Mouse (Mus musculus) liver, embryonic 11.5 days (tissue): Measurements from ENCODE around the gene Unkl. TPM values are rescaled to one million over a fixed set of nuclear protein-coding genes. Genes with fewer than 3 reads are reported as not detected.
"Not testable (repeated sequence)": the region's sequence is repeated elsewhere in the genome, so short reads cannot be mapped to it uniquely, and the experiment has no call there.

ENCODE experiments used
- ATAC-seq: fragments of 200-750 bp; cut with Nextera tagmentation; replicated peaks from 2 replicates; pipeline ENCODE4 v1.8.0; 2017; ENCODE audit warnings: moderate number of reproducible peaks, mild to moderate bottlenecking, moderate TSS enrichment, moderate library complexity; ENCODE audit not compliant: low FRiP score
- DNase-seq: peaks from one replicate; pipeline ENCODE4 v3.0.0-alpha.2; 2017; ENCODE audit warnings: low spot score
- H3K27ac ChIP-seq: fragments of 300-500 bp; sonication (generic); 2 replicates; pipeline ENCODE4 v1.5.1; 2014; ENCODE audit warnings: mild to moderate bottlenecking, low read depth, low read length, control low read depth
- H3K27me3 ChIP-seq: fragments of 300-500 bp; sonication (generic); replicated peaks from 2 replicates; pipeline ENCODE4 v1.6.1; 2014; ENCODE audit warnings: low read length, mixed read lengths; ENCODE audit not compliant: control insufficient read depth, insufficient read depth
- H3K36me3 ChIP-seq: fragments of 300-500 bp; sonication (generic); 2 replicates; pipeline ENCODE4 v1.6.1; 2014; ENCODE audit warnings: mild to moderate bottlenecking, low read length, moderate library complexity, mixed read lengths; ENCODE audit not compliant: control insufficient read depth, insufficient read depth
- H3K4me1 ChIP-seq: fragments of 300-500 bp; sonication (generic); replicated peaks from 2 replicates; pipeline ENCODE4 v1.6.1; 2014; ENCODE audit warnings: low read length, mixed read lengths; ENCODE audit not compliant: control insufficient read depth, insufficient read depth
- H3K4me2 ChIP-seq: fragments of 300-500 bp; sonication (generic); 2 replicates; pipeline ENCODE4 v1.6.1; 2014; ENCODE audit warnings: mild to moderate bottlenecking, control low read depth, moderate library complexity
- H3K4me3 ChIP-seq: fragments of 300-500 bp; sonication (generic); 2 replicates; pipeline ENCODE4 v1.5.1; 2014; ENCODE audit warnings: low read depth, low read length, control low read depth
- H3K9ac ChIP-seq: fragments of 300-500 bp; sonication (generic); 2 replicates; pipeline ENCODE4 v1.6.1; 2014; ENCODE audit warnings: low read depth, low read length, control low read depth
- H3K9me3 ChIP-seq: fragments of 300-500 bp; sonication (generic); 2 replicates; pipeline ENCODE4 v1.6.1; 2016; ENCODE audit warnings: low read length, inconsistent platforms, mixed read lengths; ENCODE audit not compliant: control insufficient read depth
- WGBS: fragments of 180-500 bp; shearing (Covaris S2); extraction: QIAGEN DNeasy Blood & Tissue Kit; methylation state at CpG from one replicate; pipeline ENCODE4 v1.1.7; 2014; 5-methylcytosine and 5-hydroxymethylcytosine counted together
- polyA plus RNA-seq: library from polyadenylated mRNA; unstranded; fragments of >200 nt; fragmentation: Nextera tagmentation; extraction: Ambion mirVana; gene quantifications from 2 replicates; pipeline ENCODE4 v1.2.1, GENCODE M21; 2014

Gene Unkl
- polyA plus RNA-seq, 1 experiment from 2014 or later: 11.7 TPM

DNA sequence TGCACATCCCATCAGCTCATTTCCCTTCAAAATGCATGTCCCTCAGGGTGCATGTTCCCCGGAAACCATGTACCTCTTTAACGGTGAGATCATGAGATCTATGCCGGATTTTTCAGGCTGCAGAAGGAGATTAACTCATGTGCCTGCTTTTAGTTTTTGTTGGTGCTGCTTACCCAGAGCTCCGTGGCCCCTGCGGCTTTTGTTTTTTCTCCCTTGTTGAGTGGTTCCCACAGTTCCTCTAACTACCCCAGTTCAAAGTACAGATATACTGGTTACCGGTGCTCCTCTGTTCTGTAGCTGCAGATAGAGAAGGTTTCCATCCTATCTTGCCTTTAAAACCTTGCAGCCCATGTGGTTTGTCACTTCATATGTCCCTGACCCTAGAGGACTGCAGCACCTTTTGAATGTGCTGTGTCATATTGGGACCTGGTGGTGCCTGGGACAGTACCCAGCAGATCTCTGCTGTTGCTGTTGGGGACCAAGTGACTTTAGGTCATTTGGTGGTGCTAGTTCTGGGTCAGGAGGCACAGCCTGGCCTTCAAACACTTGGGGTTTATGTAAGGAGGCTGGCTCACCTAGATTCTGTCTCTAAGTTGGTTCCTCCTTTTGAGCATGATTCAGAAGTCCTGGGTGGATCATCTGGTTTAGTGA, 34.9 kb downstream of the Unkl start:
- Histone ChIP-seq H3K4me2 (peak overlapping the region; percentile 88), H3K27me3 (no peaks in the 10 kb centered on the region), H3K36me3 (peaks cover 8% of the 10 kb centered on the region; the same call in 1 of the 2 replicates), H3K4me3 (peak overlapping the region; percentile 72), H3K9me3 (no peaks in the 10 kb centered on the region), H3K9ac (peak overlapping the region; percentile 89), H3K27ac (peak overlapping the region; percentile 98), H3K4me1 (peaks cover 56% of the 10 kb centered on the region)
- 18% methylated on average over 6 of the region's 6 CpGs for WGBS
- DNase-seq (no peak), ATAC-seq (peak; percentile 54)

DNA sequence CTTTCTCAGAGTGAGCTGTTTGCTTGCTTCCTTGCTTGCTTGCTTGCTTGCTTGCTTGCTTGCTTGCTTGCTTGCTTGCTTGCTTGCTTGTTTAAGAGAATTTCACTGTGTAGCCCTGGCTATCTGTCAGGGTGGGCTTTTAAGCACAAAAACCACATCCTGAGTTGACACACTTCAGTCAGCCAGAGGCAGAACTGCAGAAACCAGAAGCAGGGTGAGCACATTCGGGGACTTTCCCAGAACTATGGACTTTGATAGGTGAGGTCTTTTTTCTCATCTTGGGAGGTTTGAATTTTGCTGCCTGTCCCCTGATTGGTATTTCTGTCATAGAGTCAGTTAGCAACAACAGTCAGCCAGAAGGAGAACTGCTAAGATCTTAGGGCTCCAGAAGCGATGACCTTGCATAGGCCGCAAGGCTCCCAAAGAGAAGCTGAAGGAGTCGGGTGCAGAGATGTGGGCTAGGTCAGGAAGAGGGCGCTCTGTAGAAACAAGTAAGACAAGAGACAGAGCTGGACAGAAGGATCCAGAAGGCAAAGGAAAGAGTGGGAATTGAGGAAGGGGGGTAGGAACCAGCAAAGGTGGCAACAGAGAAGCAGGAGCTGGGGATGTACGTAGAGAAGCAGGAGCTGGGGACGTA, 36.5 kb downstream of the Unkl start:
- Histone ChIP-seq H3K4me1 (peaks cover 56% of the 10 kb centered on the region), H3K4me3 (peak overlapping the region; percentile 72), H3K36me3 (peaks cover 10% of the 10 kb centered on the region; the same call in 1 of the 2 replicates), H3K9ac (peak overlapping the region; percentile 89), H3K4me2 (peak overlapping the region; percentile 88), H3K9me3 (no peaks in the 10 kb centered on the region), H3K27ac (peak overlapping the region; percentile 98), H3K27me3 (no peaks in the 10 kb centered on the region)
- WGBS: 64% methylated on average over 7 of the region's 7 CpGs
- ATAC-seq (no peak), DNase-seq (no peak)

- 41% methylated on average over 4 of the region's 4 CpGs for WGBS
- H3K4me2 ChIP-seq: peak overlapping the region; percentile 88
- peak; percentile 68 for ATAC-seq
- no peaks in the 10 kb centered on the region for H3K27me3 ChIP-seq
- peak overlapping the region; percentile 64 for H3K27ac ChIP-seq
- peak overlapping the region; percentile 24 for H3K4me3 ChIP-seq
- H3K4me1 ChIP-seq: peaks cover 54% of the 10 kb centered on the region
- peak; percentile 49 for DNase-seq
- no peaks in the 10 kb centered on the region for H3K9me3 ChIP-seq
- peak overlapping the region; percentile 58 for H3K9ac ChIP-seq
- H3K36me3 ChIP-seq: peaks cover 14% of the 10 kb centered on the region; the same call in 1 of the 2 replicates
These were observed 37.5 kb downstream of the Unkl start for GRCm38 (mm10) chr17:25225659-25226058.

DNA sequence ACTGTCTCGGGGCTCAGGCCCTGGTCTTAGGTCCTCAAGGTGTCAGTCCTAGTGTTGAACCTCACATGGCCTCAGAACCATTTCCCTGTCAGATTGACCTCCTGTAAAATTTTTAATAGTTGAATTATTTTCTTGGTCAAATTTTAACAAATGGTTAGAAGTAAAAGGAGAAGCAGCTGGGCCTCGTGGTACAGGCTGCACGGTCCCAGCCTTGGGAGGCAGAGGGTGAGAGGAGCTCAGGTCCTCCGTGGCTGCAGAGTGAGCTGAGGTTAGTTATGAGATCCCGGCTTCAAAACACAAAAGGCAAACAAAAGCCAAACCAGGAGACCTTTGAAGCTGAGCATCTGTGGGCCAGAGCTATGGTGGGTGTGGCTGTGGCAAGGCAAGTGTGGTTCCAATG, 39.8 kb downstream of the Unkl start:
- no peaks in the 10 kb centered on the region for H3K9me3 ChIP-seq
- no peak overlapping the region for H3K9ac ChIP-seq
- H3K36me3 ChIP-seq: peaks cover 22% of the 10 kb centered on the region; the same call in 1 of the 2 replicates
- H3K4me1 ChIP-seq: peaks cover 44% of the 10 kb centered on the region
- no peak for DNase-seq
- ATAC-seq: no peak
- 80% methylated on average over 5 of the region's 5 CpGs for WGBS
- no peak overlapping the region for H3K4me3 ChIP-seq
- no peak overlapping the region for H3K27ac ChIP-seq
- no peaks in the 10 kb centered on the region for H3K27me3 ChIP-seq
- H3K4me2 ChIP-seq: no peak overlapping the region

- H3K36me3 ChIP-seq: peaks cover 30% of the 10 kb centered on the region
These were observed 41.9 kb downstream of the Unkl start for GRCm38 (mm10) chr17:25230014-25230655.

DNA sequence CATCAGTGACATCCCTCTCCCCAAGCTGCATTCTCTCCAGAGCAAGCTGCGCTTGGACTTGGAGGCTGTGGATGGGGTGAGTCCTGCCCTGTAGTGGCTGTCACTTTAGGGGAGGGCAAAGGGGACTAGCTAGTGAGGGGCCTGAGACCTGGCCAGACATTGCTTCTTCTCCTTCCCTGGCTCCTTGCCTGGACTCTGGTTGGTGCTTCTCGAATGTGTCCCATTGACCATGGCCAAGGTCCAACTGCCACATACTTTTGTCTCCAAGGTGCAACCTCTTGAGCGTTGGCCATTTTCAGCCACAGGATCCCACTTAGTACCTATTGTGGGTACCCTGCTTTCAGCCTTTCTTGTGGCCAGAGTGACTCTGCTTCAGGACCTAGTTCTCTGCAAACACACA, 42.5 kb downstream of the Unkl start:
- H3K4me1 ChIP-seq: peaks cover 19% of the 10 kb centered on the region
- H3K9ac ChIP-seq: no peak overlapping the region
- no peak overlapping the region for H3K27ac ChIP-seq
- H3K4me2 ChIP-seq: no peak overlapping the region
- 92% methylated on average over 3 of the region's 3 CpGs for WGBS
- no peak overlapping the region for H3K4me3 ChIP-seq
- DNase-seq: no peak
- no peaks in the 10 kb centered on the region for H3K27me3 ChIP-seq
- ATAC-seq: no peak
- peaks cover 35% of the 10 kb centered on the region for H3K36me3 ChIP-seq
- no peaks in the 10 kb centered on the region for H3K9me3 ChIP-seq

More at GRCm38 (mm10) chr17:25230014-25230655, 41.9 kb downstream of the Unkl start:
- H3K27ac ChIP-seq, H3K9me3 ChIP-seq, H3K27me3 ChIP-seq, DNase-seq, H3K4me2 ChIP-seq, ATAC-seq, H3K9ac ChIP-seq, H3K4me3 ChIP-seq: not testable (repeated sequence)
- WGBS: 80% methylated on average over 15 of the region's 17 CpGs
- H3K4me1 ChIP-seq: peaks cover 24% of the 10 kb centered on the region

DNA sequence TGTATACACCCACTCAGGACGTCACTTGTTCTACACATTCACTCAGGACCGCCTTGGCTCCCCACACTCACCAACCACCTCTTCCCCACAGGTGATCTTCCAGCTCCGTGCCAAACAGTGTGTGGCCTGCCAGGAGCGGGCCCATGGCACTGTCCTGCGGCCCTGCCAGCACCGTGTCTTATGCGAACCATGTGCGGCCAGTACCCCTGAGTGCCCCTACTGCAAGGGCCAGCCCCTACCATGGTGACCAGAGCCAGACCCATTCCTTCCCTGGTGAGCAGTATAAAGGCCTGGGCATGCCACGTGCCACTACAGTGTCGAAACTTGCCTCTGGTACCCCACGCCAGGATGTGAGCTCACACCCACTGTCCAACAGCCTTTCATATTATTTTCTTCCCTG, 43.4 kb downstream of the Unkl start:
- not testable (repeated sequence) for H3K27ac ChIP-seq, H3K4me2 ChIP-seq, H3K4me3 ChIP-seq, ATAC-seq, DNase-seq, H3K9me3 ChIP-seq, H3K9ac ChIP-seq, H3K27me3 ChIP-seq
- H3K36me3 ChIP-seq: peaks cover 33% of the 10 kb centered on the region
- 93% methylated on average over 5 of the region's 11 CpGs for WGBS
- H3K4me1 ChIP-seq: peaks cover 11% of the 10 kb centered on the region

- H3K9ac ChIP-seq: no peak overlapping the region
- H3K27ac ChIP-seq: no peak overlapping the region
- ATAC-seq (no peak), DNase-seq (no peak)
- 86% methylated on average over 9 of the region's 9 CpGs for whole genome bisulfite sequencing
- H3K27me3 ChIP-seq: no peaks in the 10 kb centered on the region
- no peak overlapping the region for H3K4me3 ChIP-seq
- no peak overlapping the region for H3K4me2 ChIP-seq
- no peaks in the 10 kb centered on the region; the same call in 1 of the 2 replicates for H3K4me1 ChIP-seq
- peaks cover 23% of the 10 kb centered on the region for H3K36me3 ChIP-seq
- H3K9me3 ChIP-seq: no peaks in the 10 kb centered on the region
These were observed 47.4 kb downstream of the Unkl start for GRCm38 (mm10) chr17:25235635-25236034.
